8 mouse cellular contexts compared by ENCODE assay signal in genomic region chrX:101486487-101487152, GRCm38 (mm10). TPM values are rescaled to one million over a fixed set of nuclear protein-coding genes. Genes with fewer than 3 reads are reported as not detected.
DNase-seq lines count a peak whose midpoint lies in the region; ATAC-seq and TF ChIP-seq lines count a peak whose summit lies in the region.
"Not testable (repeated sequence)": the region's sequence is repeated elsewhere in the genome, so short reads cannot be mapped to it uniquely, and the experiment has no call there.

No protein-coding gene starts in this region.

- H3K4me1 ChIP-seq in MEL (ENCODE audit: control insufficient read depth in 1 of 2, insufficient read depth in 2 of 2, low read length in 2 of 2); forebrain, embryonic 14.5 days (ENCODE audit: control insufficient read depth, insufficient read depth, low read length); lung, postnatal 0 days (ENCODE audit: insufficient read depth, low read depth, low read length): not testable (repeated sequence)

- not testable (repeated sequence) for H3K4me3 ChIP-seq in MEL (ENCODE audit: control insufficient read depth in 1 of 2, insufficient read depth in 1 of 2, low read depth in 2 of 2, low read length in 2 of 2); forebrain, embryonic 14.5 days (ENCODE audit: low read depth, low read length); lung, postnatal 0 days (ENCODE audit: low read depth, low read length)

- not testable (repeated sequence) for H3K36me3 ChIP-seq in MEL (ENCODE audit: control insufficient read depth in 1 of 2, insufficient read depth in 2 of 2, low read length in 2 of 2); forebrain, embryonic 14.5 days (ENCODE audit: control insufficient read depth, insufficient read depth, low read length); lung, postnatal 0 days (ENCODE audit: insufficient read depth, low read length)

- TF ChIP-seq POLR2A in MEL (IDR thresholded peaks at IDR 0.05; ENCODE audit: control insufficient read depth in 1 of 2, insufficient read depth in 1 of 2, low read depth in 1 of 2, low read length in 2 of 2, poor library complexity in 1 of 2) = not testable (repeated sequence)

- ATAC-seq in forebrain, embryonic 14.5 days = peak; percentile 77; the same call in 1 of the 2 replicates
- ATAC-seq in lung, postnatal 0 days = peak; percentile 43; the same call in 1 of the 2 replicates

- not testable (repeated sequence) for TF ChIP-seq EP300 in MEL (IDR thresholded peaks at IDR 0.05; ENCODE audit: low read depth in 1 of 2, low read length in 2 of 2); lung, postnatal 0 days (IDR thresholded peaks at IDR 0.05)

- H3K27ac ChIP-seq in MEL (ENCODE audit: control insufficient read depth, low read depth, low read length); forebrain, embryonic 14.5 days (ENCODE audit: low read depth, low read length); lung, postnatal 0 days (ENCODE audit: low read length): not testable (repeated sequence)

- not testable (repeated sequence) for H3K9ac ChIP-seq in MEL (ENCODE audit: control insufficient read depth, low read depth, low read length, poor library complexity, severe bottlenecking); forebrain, embryonic 14.5 days (ENCODE audit: low read length); lung, postnatal 0 days (replicated peaks; ENCODE audit: low read depth)

- peak; percentile 76 to 82 (median 79) for TF ChIP-seq CTCF in MEL (IDR thresholded peaks at IDR 0.05 in 2 of 3, conservative IDR thresholded peaks at IDR 0.05 in 1 of 3; ENCODE audit: control insufficient read depth in 1 of 3, insufficient read depth in 1 of 3, low read depth in 2 of 3, low read length in 3 of 3, poor library complexity in 1 of 3, severe bottlenecking in 1 of 3)
- peak; percentile 85 for TF ChIP-seq CTCF in lung, postnatal 0 days (IDR thresholded peaks at IDR 0.05)

- not testable (repeated sequence) for H3K79me2 ChIP-seq in MEL (ENCODE audit: control insufficient read depth, insufficient read depth, low read length, poor library complexity)

- 19% methylated on average over 10 of the region's 12 CpGs for WGBS in forebrain, embryonic 14.5 days
- WGBS in lung, postnatal 0 days = 23% methylated on average over 10 of the region's 12 CpGs

- H3K4me2 ChIP-seq in forebrain, embryonic 14.5 days (ENCODE audit: low read length); lung, postnatal 0 days (replicated peaks; ENCODE audit: low read depth, low read length): not testable (repeated sequence)

- peak; percentile 67 for DNase-seq in MEL (ENCODE audit: low read depth, low spot score)
- DNase-seq in cerebellum, adult 11-12 months = peak; percentile 73
- DNase-seq in forebrain, embryonic 14.5 days (ENCODE audit: low spot score) = peak; percentile 79
- DNase-seq in heart, postnatal 4 days = peak; percentile 48
- peak; percentile 17 for DNase-seq in layer of hippocampus, adult 9-10 months (ENCODE audit: low spot score)
- peak; percentile 71 for DNase-seq in lung, postnatal 0 days (ENCODE audit: low spot score)
- peak; percentile 18 for DNase-seq in ovary, postnatal 36 days (ENCODE audit: low spot score)
- DNase-seq in thymus, postnatal 0 days (ENCODE audit: low spot score) = peak; percentile 63

- TF ChIP-seq RAD21 in MEL (IDR thresholded peaks at IDR 0.05; ENCODE audit: low read depth, low read length) = peak; percentile 39

- not testable (repeated sequence) for H3K9me3 ChIP-seq in MEL (replicated peaks; ENCODE audit: insufficient read depth, low read length); forebrain, embryonic 14.5 days (replicated peaks; ENCODE audit: control insufficient read depth, low read length); lung, postnatal 0 days (ENCODE audit: low read length)

- H3K27me3 ChIP-seq in MEL (ENCODE audit: control insufficient read depth in 1 of 2, insufficient read depth in 2 of 2, low read length in 2 of 2); forebrain, embryonic 14.5 days (replicated peaks; ENCODE audit: control insufficient read depth, insufficient read depth, low read length); lung, postnatal 0 days (replicated peaks; ENCODE audit: insufficient read depth, low read length): not testable (repeated sequence)

TF ChIP-seq in MEL, 35 proteins besides CTCF, POLR2A, EP300 and RAD21:
- TF ChIP-seq SMC3 (IDR thresholded peaks at IDR 0.05; ENCODE audit: low read depth, low read length) (peak; percentile 57), TBP (IDR thresholded peaks at IDR 0.05; ENCODE audit: low read depth, low read length) (peak; percentile 86)

RNA-seq across cellular contexts. Expression of gene Itgb1bp2, which starts 37.7 kb away (rescaled TPM):
- total RNA-seq in MEL (2012; rRNA removed) = 0.49 and 0.62 TPM in 2 replicates
- under 1 TPM in 1 of 2 experiments, not detected in 1; 0.77 TPM for polyA plus RNA-seq in MEL (2012; ENCODE audit: insufficient read depth in 1 of 2, insufficient read length in 2 of 2, low read depth in 1 of 2, low replicate concordance in 2 of 2, missing spikeins in 1 of 2)
- 0.88 and 1.1 TPM in 2 replicates for polyA plus RNA-seq in forebrain, embryonic 14.5 days (2014; fragmentation: Nextera tagmentation; extraction: Ambion mirVana)
- 100 to 1,000 TPM; 157 to 185 TPM for total RNA-seq in heart, postnatal 4 days (2021)
- 2.3 and 3.0 TPM in 2 replicates for polyA plus RNA-seq in lung, postnatal 0 days (2015; fragmentation: Nextera tagmentation; extraction: Ambion mirVana)
- 1.1 and 1.2 TPM in 2 replicates for polyA plus RNA-seq in thymus, postnatal 0 days (2015; fragmentation: Nextera tagmentation; extraction: Ambion mirVana)

RNA-seq across cellular contexts. Expression of gene Taf1, which starts 45.9 kb away (rescaled TPM):
- total RNA-seq in MEL (2012; rRNA removed) = 33.1 and 37.8 TPM in 2 replicates
- polyA plus RNA-seq in MEL (2012; ENCODE audit: insufficient read depth in 1 of 2, insufficient read length in 2 of 2, low read depth in 1 of 2, low replicate concordance in 2 of 2, missing spikeins in 1 of 2) = 10 to 100 TPM; 52.3 to 81.2 TPM
- 13.7 and 16.6 TPM in 2 replicates for polyA plus RNA-seq in forebrain, embryonic 14.5 days (2014; fragmentation: Nextera tagmentation; extraction: Ambion mirVana)
- total RNA-seq in heart, postnatal 4 days (2021) = 10 to 100 TPM; 23.0 to 25.2 TPM
- polyA plus RNA-seq in lung, postnatal 0 days (2015; fragmentation: Nextera tagmentation; extraction: Ambion mirVana) = 4.0 and 5.6 TPM in 2 replicates
- 7.2 and 8.8 TPM in 2 replicates for polyA plus RNA-seq in thymus, postnatal 0 days (2015; fragmentation: Nextera tagmentation; extraction: Ambion mirVana)

RNA-seq across cellular contexts. Expression of gene Nono, which starts 57.5 kb away (rescaled TPM):
- 287 and 304 TPM in 2 replicates for total RNA-seq in MEL (2012; rRNA removed)
- polyA plus RNA-seq in MEL (2012; ENCODE audit: insufficient read depth in 1 of 2, insufficient read length in 2 of 2, low read depth in 1 of 2, low replicate concordance in 2 of 2, missing spikeins in 1 of 2) = 100 to 1,000 TPM in 1 of 2 experiments, not detected in 1; 442 TPM
- polyA plus RNA-seq in forebrain, embryonic 14.5 days (2014; fragmentation: Nextera tagmentation; extraction: Ambion mirVana) = 433 and 489 TPM in 2 replicates
- 100 to 1,000 TPM; 177 to 191 TPM for total RNA-seq in heart, postnatal 4 days (2021)
- polyA plus RNA-seq in lung, postnatal 0 days (2015; fragmentation: Nextera tagmentation; extraction: Ambion mirVana) = 117 and 131 TPM in 2 replicates
- 313 and 367 TPM in 2 replicates for polyA plus RNA-seq in thymus, postnatal 0 days (2015; fragmentation: Nextera tagmentation; extraction: Ambion mirVana)

Comparison
In these comparisons a context has a peak if more than half of its experiments do, and no peak if none do; other contexts are left out.
1. DNase-seq: peak in every context shown above with its lines; median percentile 79 in forebrain, embryonic 14.5 days; 73 in cerebellum, adult 11-12 months; 71 in lung, postnatal 0 days; 67 in MEL; 63 in thymus, postnatal 0 days; 48 in heart, postnatal 4 days; 18 in ovary, postnatal 36 days; 17 in layer of hippocampus, adult 9-10 months.